Mouse (Mus musculus): ENCODE measurements around the gene Atg7. TPM values are rescaled to one million over a fixed set of nuclear protein-coding genes. Genes with fewer than 3 reads are reported as not detected.

Atg7 gene
- polyA plus RNA-seq, 1 experiment: not detected

DNA sequence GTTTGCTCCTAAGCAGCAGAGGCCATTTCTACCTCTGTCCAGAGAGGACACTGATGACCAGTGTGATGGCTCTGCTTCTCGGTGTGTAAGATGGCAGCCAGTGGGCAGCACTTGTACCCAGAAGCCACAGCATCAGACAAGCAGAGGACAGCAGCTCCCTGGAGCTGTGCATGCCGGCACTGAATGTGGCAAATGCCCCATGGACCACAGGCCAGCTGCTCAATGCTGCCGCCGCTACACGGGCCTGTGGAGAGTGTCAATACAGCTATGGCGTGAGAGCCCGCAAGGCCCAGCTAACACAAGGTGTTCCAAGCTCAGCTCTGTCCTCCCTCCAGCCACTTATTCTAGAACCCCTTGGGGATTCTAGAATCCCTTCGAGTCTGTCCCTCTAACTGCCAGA is 221.5 kb downstream of the Atg7 start:
- no peak overlapping the region for H3K27ac ChIP-seq (ENCODE audit: insufficient read depth, low read depth, low read length)
- 84% methylated on average over 8 of the region's 8 CpGs for WGBS
- H3K4me1 ChIP-seq (ENCODE audit: control insufficient read depth, insufficient read depth, low read length): peaks cover 73% of the 10 kb centered on the region
- H3K4me3 ChIP-seq (ENCODE audit: insufficient read depth, low read depth, low read length): no peak overlapping the region
- TF ChIP-seq POLR2A (IDR thresholded peaks at IDR 0.05; ENCODE audit: insufficient read depth, low read depth, low read length): no peak
- TF ChIP-seq CTCF (IDR thresholded peaks at IDR 0.05; ENCODE audit: insufficient read depth, low read depth, low read length): no peak

DNA sequence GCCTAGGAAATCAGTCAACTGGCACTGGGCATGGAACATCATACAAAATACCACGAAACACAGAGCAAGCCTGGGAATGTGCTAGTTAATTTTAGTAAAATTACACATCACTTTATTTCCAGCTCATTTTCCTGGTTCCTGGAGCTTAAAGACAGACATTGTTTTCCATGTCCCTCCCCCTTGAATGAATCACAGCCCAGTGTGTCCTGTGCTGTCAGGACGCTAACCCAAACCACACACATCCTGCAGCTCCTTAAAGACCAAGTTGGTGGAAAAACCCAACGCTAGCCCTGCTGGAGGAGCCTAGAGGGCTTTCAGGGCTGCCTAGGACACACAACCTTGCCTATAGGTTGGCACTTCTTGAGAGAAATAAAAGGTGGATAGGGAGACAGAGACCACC is 223.2 kb downstream of the Atg7 start:
- 14% methylated on average over 3 of the region's 3 CpGs for WGBS
- Histone ChIP-seq H3K27ac (ENCODE audit: insufficient read depth, low read depth, low read length) (peak overlapping the region; percentile 77), H3K4me1 (ENCODE audit: control insufficient read depth, insufficient read depth, low read length) (peaks cover 77% of the 10 kb centered on the region), H3K4me3 (ENCODE audit: insufficient read depth, low read depth, low read length) (no peak overlapping the region)
- TF ChIP-seq POLR2A (IDR thresholded peaks at IDR 0.05; ENCODE audit: insufficient read depth, low read depth, low read length) (no peak), CTCF (IDR thresholded peaks at IDR 0.05; ENCODE audit: insufficient read depth, low read depth, low read length) (no peak)

DNA sequence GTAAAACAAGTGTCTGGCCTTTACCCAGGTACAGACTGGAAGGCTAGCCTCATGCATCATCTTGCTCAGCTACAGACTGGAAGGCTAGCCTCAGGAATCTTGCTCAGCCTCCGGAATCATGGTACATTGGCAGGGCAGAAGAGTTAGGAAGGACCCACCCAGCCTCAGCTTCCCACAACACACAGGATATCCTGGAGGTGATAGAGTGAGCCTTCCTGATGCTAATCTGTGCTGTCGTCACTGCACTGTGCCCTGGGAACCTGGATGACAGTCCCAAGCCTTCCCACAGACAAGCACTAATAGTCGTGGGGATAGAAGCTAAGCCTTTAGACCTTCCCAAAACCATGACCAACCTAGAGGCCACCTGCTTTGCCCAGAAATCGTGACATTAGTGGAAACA is 223.7 kb downstream of the Atg7 start:
- TF ChIP-seq POLR2A (IDR thresholded peaks at IDR 0.05; ENCODE audit: insufficient read depth, low read depth, low read length) (no peak), CTCF (IDR thresholded peaks at IDR 0.05; ENCODE audit: insufficient read depth, low read depth, low read length) (no peak)
- 81% methylated on average over 4 of the region's 4 CpGs for WGBS
- peak overlapping the region; percentile 59 for H3K27ac ChIP-seq (ENCODE audit: insufficient read depth, low read depth, low read length)

DNA sequence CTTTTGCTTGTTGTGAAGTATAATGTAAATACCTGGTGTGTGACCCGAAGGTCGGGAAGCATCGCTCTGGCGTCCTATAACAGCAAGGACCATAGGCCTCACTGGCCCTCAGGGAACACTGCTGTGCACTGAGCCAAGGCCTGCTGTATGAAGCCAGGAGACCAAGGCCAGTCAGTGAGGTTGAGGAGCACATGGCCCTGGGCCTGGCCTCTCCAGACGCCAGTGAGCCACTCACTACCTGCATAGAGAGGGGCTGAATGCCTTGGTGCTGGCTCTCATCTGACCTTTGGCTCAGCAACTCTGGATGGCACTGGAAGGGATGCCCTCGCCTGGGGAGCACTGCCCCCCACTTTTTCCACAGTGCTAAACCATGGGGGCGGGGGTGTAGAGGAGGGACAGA is 225.8 kb downstream of the Atg7 start:
- whole genome bisulfite sequencing: 86% methylated on average over 7 of the region's 7 CpGs
- Histone ChIP-seq H3K4me3 (ENCODE audit: insufficient read depth, low read depth, low read length) (no peak overlapping the region), H3K4me1 (ENCODE audit: control insufficient read depth, insufficient read depth, low read length) (peaks cover 72% of the 10 kb centered on the region), H3K27ac (ENCODE audit: insufficient read depth, low read depth, low read length) (no peak overlapping the region)
- TF ChIP-seq POLR2A (IDR thresholded peaks at IDR 0.05; ENCODE audit: insufficient read depth, low read depth, low read length) (no peak), CTCF (IDR thresholded peaks at IDR 0.05; ENCODE audit: insufficient read depth, low read depth, low read length) (no peak)

More for the DNA sequence above, 223.7 kb downstream of the Atg7 start:
- no peak overlapping the region for H3K4me3 ChIP-seq (ENCODE audit: insufficient read depth, low read depth, low read length)
- H3K4me1 ChIP-seq (ENCODE audit: control insufficient read depth, insufficient read depth, low read length): peaks cover 75% of the 10 kb centered on the region

DNA sequence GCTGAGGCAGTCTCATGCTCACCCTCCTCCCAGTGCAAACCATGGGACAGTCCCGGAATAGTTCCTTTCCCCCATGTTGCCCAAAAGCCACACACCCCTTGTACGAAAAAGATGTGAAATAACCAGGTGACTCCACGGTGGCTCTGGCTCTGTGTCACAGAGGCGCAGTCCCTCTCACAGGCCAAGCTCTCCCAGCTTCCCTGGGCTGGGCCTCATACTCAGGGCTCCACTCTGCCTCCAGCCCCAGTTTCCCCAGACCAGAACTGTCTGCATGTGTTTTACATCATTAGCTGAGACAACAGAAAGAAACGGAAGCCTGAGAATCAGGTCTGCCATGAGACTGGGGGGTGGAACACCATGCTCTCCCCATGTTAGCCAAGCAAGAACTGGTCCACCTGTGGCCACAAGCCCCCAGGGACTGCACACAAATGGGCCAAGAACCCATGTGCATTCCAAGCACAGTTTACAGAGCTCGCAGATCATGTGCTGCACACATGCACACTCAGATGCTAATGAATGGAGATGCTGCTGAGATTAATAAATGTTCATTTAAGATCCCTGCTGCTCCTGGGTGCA is 226.7 kb downstream of the Atg7 start:
- H3K27ac ChIP-seq (ENCODE audit: insufficient read depth, low read depth, low read length): 0 out of 2 replicates have a peak overlapping the region, but pooled peaks have one; percentile 1
- WGBS: 65% methylated on average over 6 of the region's 6 CpGs
- peaks cover 71% of the 10 kb centered on the region for H3K4me1 ChIP-seq (ENCODE audit: control insufficient read depth, insufficient read depth, low read length)
- H3K4me3 ChIP-seq (ENCODE audit: insufficient read depth, low read depth, low read length): no peak overlapping the region
- TF ChIP-seq CTCF (IDR thresholded peaks at IDR 0.05; ENCODE audit: insufficient read depth, low read depth, low read length): no peak

DNA sequence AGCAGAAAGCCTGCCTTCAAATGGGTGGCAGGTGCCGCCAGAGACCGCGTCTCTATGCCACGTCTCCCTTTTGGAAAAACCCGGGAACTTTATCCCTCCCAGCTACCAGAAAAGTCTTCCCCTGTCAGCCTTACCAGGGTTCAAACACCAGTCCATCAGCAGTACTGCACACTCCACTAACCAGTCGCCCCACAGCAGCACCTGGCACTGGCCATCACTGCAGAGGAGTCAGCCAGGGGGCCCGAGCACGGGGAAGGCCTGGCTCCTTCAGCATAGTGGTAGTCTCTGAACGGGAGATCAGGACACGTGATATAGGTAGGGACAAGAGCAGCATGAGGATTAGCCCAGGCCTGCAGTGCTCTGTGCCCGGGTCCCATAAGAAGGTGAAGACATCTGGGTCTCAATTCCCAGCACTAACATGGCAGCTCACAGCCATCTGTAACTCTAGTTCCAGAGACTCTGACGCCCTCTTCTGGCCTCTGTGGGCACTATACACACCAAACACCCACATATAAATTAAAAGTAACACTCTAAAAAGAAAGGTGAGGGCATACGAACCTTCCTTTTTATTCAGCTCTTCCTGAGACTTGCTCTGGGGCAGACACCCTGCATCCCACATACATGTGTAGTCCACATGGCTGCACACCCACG is 228.2 kb downstream of the Atg7 start:
- TF ChIP-seq POLR2A (IDR thresholded peaks at IDR 0.05; ENCODE audit: insufficient read depth, low read depth, low read length) (no peak), CTCF (IDR thresholded peaks at IDR 0.05; ENCODE audit: insufficient read depth, low read depth, low read length) (no peak)

DNA sequence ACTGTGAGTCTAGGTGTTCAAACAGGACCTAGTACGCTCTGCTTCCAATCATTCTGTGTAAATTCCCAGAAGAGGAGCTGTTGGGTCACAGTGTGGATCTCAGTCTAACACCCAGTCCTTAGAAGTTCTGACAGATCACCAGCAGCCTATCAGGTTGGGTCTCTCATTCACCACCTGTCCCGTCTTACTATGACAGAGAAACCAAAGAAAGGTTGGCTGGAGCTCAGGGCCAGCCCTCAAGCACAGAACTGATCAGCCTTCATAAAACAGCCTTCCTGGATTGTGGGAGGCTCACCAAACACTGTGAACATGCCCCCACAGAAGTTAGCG is 230.9 kb downstream of the Atg7 start:
- TF ChIP-seq CTCF (IDR thresholded peaks at IDR 0.05; ENCODE audit: insufficient read depth, low read depth, low read length) (no peak), POLR2A (IDR thresholded peaks at IDR 0.05; ENCODE audit: insufficient read depth, low read depth, low read length) (no peak)
- Histone ChIP-seq H3K4me1 (ENCODE audit: control insufficient read depth, insufficient read depth, low read length) (peaks cover 78% of the 10 kb centered on the region), H3K4me3 (ENCODE audit: insufficient read depth, low read depth, low read length) (peak overlapping the region; percentile 46), H3K27ac (ENCODE audit: insufficient read depth, low read depth, low read length) (peak overlapping the region; percentile 95)
- 52% methylated on average over 3 of the region's 3 CpGs for WGBS

More for the DNA sequence above, 228.2 kb downstream of the Atg7 start:
- Histone ChIP-seq H3K27ac (ENCODE audit: insufficient read depth, low read depth, low read length) (no peak overlapping the region), H3K4me1 (ENCODE audit: control insufficient read depth, insufficient read depth, low read length) (peaks cover 71% of the 10 kb centered on the region), H3K4me3 (ENCODE audit: insufficient read depth, low read depth, low read length) (no peak overlapping the region)
- WGBS: 89% methylated on average over 14 of the region's 14 CpGs

DNA sequence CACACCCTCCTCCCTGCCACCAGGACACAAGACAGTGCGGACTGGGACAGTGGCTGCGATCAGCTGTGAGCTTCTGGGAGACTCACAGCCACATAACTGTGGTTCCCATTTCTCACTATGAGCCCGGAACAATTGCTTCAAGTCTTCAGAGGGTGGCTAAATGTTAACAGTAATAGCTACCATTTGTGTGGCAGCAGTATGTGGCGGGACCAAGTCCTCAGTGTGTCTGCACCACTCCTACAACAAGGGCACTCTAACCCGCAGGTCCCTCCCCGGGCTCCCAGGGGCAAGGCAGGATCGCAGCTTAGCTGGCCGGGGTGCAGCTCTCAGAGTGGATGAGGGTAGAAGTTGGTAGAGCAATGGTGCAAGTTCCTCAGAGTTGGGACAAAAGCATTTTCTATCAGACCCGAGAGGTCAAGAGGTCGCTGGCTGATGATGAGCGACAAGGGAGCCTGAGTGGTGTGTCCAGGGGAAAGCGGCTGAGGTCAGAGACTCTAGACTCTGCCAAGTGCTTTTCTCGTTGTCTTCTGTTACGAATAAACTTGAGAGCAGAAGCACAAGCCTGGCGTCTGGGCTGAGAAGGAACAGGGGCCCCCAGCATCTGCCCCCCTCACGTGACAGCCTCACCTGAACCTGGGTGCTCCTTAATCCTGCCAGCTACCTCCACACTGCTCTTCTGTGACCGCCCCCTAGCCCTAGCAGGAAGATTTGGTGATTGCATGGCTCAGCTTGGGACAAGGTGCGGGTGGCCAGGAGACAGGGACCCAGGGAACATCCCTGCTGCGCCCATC is 231.4 kb downstream of the Atg7 start:
- H3K4me3 ChIP-seq (ENCODE audit: insufficient read depth, low read depth, low read length): peak overlapping the region; percentile 46
- WGBS: 7% methylated on average over 19 of the region's 19 CpGs
- H3K4me1 ChIP-seq (ENCODE audit: control insufficient read depth, insufficient read depth, low read length): peaks cover 78% of the 10 kb centered on the region
- no peak; the same call in 1 of the 2 replicates for TF ChIP-seq POLR2A (IDR thresholded peaks at IDR 0.05; ENCODE audit: insufficient read depth, low read depth, low read length)
- TF ChIP-seq CTCF (IDR thresholded peaks at IDR 0.05; ENCODE audit: insufficient read depth, low read depth, low read length): no peak
- H3K27ac ChIP-seq (ENCODE audit: insufficient read depth, low read depth, low read length): peak overlapping the region; percentile 95

DNA sequence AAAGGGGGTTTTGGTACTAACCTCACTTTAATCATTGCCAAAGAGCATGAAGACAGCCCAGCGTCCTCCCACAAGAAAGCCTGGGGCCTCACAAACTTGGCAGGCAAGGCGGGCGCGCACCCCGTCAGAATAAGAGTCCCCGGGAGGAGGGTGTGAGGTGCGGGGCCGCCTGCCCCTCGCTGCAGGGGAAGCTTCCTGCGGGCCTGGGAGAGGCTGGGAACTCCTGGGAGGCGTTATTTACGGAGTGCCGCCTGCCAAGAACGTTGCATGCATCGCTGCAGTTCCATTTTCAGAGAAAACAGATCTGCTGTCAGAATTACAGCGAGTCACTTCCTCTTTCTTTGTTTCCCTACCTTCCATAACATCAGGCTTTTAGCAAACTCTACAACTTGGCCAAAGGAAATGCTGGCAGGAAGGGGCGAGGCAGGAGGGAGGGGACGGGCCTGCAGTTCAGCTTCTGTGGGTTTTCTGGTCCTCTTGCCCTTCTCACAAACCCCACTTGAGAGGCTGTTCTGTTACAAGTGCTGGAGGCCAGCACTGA is 232.2 kb downstream of the Atg7 start:
- peaks cover 71% of the 10 kb centered on the region for H3K4me1 ChIP-seq (ENCODE audit: control insufficient read depth, insufficient read depth, low read length)
- H3K4me3 ChIP-seq (ENCODE audit: insufficient read depth, low read depth, low read length): peak overlapping the region; percentile 46
- under 1% methylated on average over 18 of the region's 18 CpGs for WGBS
- TF ChIP-seq POLR2A (IDR thresholded peaks at IDR 0.05; ENCODE audit: insufficient read depth, low read depth, low read length) (no peak), CTCF (IDR thresholded peaks at IDR 0.05; ENCODE audit: insufficient read depth, low read depth, low read length) (no peak)
- peak overlapping the region; percentile 95 for H3K27ac ChIP-seq (ENCODE audit: insufficient read depth, low read depth, low read length)

Measured in olfactory bulb, adult 2 months (tissue).